In genomic region chr8:119269576-119269975, GRCm38 (mm10) we compare ENCODE assay signal across 24 mouse cellular contexts.
DNase-seq lines count a peak whose midpoint lies in the region; ATAC-seq and TF ChIP-seq lines count a peak whose summit lies in the region.
"Had no signal": no experiment of that assay in that cellular context is flagged by ENCODE, and none has a peak within 500 bp of the region (broad histone marks: within the 10 kb centered on the region; RNA-seq: fewer than 3 reads in every experiment).

No protein-coding gene starts in this region.

- H3K4me3 ChIP-seq in lung, embryonic 16.5 days (ENCODE audit: low read length) = no peak overlapping the region
- no peak overlapping the region for H3K4me3 ChIP-seq in lung, adult 2 months (replicated peaks; ENCODE audit: extremely low read depth, low read depth, low read length)
- no peak overlapping the region for H3K4me3 ChIP-seq in neural tube, embryonic 14.5 days (ENCODE audit: low read depth, low read length)
- no peak overlapping the region for H3K4me3 ChIP-seq in forebrain, embryonic 13.5 days
- H3K4me3 ChIP-seq: forebrain, embryonic 10.5 days; heart, adult 2 months; heart, embryonic 10.5 days; heart, embryonic 13.5 days had no signal

- H3K27me3 ChIP-seq in lung, embryonic 16.5 days (ENCODE audit: control insufficient read depth, insufficient read depth, low read depth, low read length) = no peaks in the 10 kb centered on the region
- H3K27me3 ChIP-seq in neural tube, embryonic 14.5 days (ENCODE audit: control insufficient read depth, insufficient read depth, low read length) = no peaks in the 10 kb centered on the region
- no peaks in the 10 kb centered on the region for H3K27me3 ChIP-seq in forebrain, embryonic 13.5 days
- H3K27me3 ChIP-seq: heart, embryonic 13.5 days had no signal

- WGBS in lung, embryonic 16.5 days = 43% methylated on average over 3 of the region's 3 CpGs
- 36% methylated on average over 3 of the region's 3 CpGs for WGBS in lung, adult 2 months
- 78% methylated on average over 3 of the region's 3 CpGs for WGBS in neural tube, embryonic 14.5 days
- 84% methylated on average over 3 of the region's 3 CpGs for WGBS in forebrain, embryonic 13.5 days

- DNase-seq in lung, adult 2 months = no peak
- no peak for DNase-seq in neural tube, embryonic 10.5 days (ENCODE audit: extremely low spot score, low spot score)
- peak; percentile 44 for DNase-seq in skeletal muscle tissue, adult 2 months (ENCODE audit: low read depth, low spot score)
- DNase-seq: adrenal gland, adult 8-10 months; adrenal gland, postnatal 25 days; cerebellum, adult 18-20 months; cerebellum, adult 9-10 months; cerebellum, postnatal 14 days; forebrain, postnatal 0 days; gastrocnemius, postnatal 36 days; heart, adult 2 months; heart, postnatal 14 days; heart, postnatal 4 days had no signal

- no peak overlapping the region for H3K4me2 ChIP-seq in lung, embryonic 16.5 days (ENCODE audit: low read depth, low read length)
- H3K4me2 ChIP-seq in neural tube, embryonic 14.5 days (ENCODE audit: low read depth, low read length) = no peak overlapping the region
- no peak overlapping the region for H3K4me2 ChIP-seq in forebrain, embryonic 13.5 days
- H3K4me2 ChIP-seq: heart, embryonic 13.5 days; hindbrain, embryonic 14.5 days had no signal

- no peaks in the 10 kb centered on the region for H3K9me3 ChIP-seq in lung, embryonic 16.5 days (ENCODE audit: control insufficient read depth, low read length)
- no peaks in the 10 kb centered on the region for H3K9me3 ChIP-seq in neural tube, embryonic 14.5 days (ENCODE audit: control insufficient read depth, low read length)
- H3K9me3 ChIP-seq in forebrain, embryonic 13.5 days (replicated peaks) = no peaks in the 10 kb centered on the region
- H3K9me3 ChIP-seq: forebrain, embryonic 10.5 days; heart, embryonic 10.5 days; heart, embryonic 13.5 days had no signal

- no peaks in the 10 kb centered on the region for H3K4me1 ChIP-seq in lung, embryonic 16.5 days (replicated peaks; ENCODE audit: control insufficient read depth, insufficient read depth, low read length)
- no peaks in the 10 kb centered on the region for H3K4me1 ChIP-seq in lung, adult 2 months (ENCODE audit: control insufficient read depth, insufficient read depth, low read length)
- H3K4me1 ChIP-seq in neural tube, embryonic 14.5 days (ENCODE audit: control insufficient read depth, insufficient read depth, low read length) = no peaks in the 10 kb centered on the region
- H3K4me1 ChIP-seq in forebrain, embryonic 13.5 days = no peaks in the 10 kb centered on the region
- H3K4me1 ChIP-seq: forebrain, embryonic 10.5 days; heart, embryonic 10.5 days; heart, embryonic 13.5 days had no signal

- H3K27ac ChIP-seq in lung, embryonic 16.5 days (ENCODE audit: low read length) = no peak overlapping the region
- H3K27ac ChIP-seq in neural tube, embryonic 14.5 days (ENCODE audit: low read depth, low read length) = peak overlapping the region; percentile 28; the same call in 1 of the 2 replicates
- H3K27ac ChIP-seq in forebrain, embryonic 13.5 days = no peak overlapping the region
- H3K27ac ChIP-seq: forebrain, embryonic 10.5 days; heart, adult 2 months; heart, embryonic 10.5 days; heart, embryonic 13.5 days; hindbrain, embryonic 14.5 days; hindbrain, postnatal 0 days had no signal

- H3K9ac ChIP-seq in lung, embryonic 16.5 days (ENCODE audit: low read length) = no peak overlapping the region
- no peak overlapping the region for H3K9ac ChIP-seq in neural tube, embryonic 14.5 days (replicated peaks; ENCODE audit: low read depth, low read length)
- no peak overlapping the region for H3K9ac ChIP-seq in forebrain, embryonic 13.5 days
- H3K9ac ChIP-seq: forebrain, postnatal 0 days; heart, embryonic 13.5 days; hindbrain, embryonic 14.5 days had no signal

- ATAC-seq in lung, embryonic 16.5 days (ENCODE audit: low read depth) = peak; percentile 26; the same call in 1 of the 2 replicates
- ATAC-seq in neural tube, embryonic 14.5 days (ENCODE audit: low read depth) = no peak
- ATAC-seq in forebrain, embryonic 13.5 days = no peak
- ATAC-seq: activated CD4-positive, CD25-positive, alpha-beta regulatory T cell, adult 4 months; forebrain, embryonic 14.5 days; forebrain, postnatal 0 days; hindbrain, postnatal 0 days; inflammation-experienced regulatory T-cells, adult 6 months had no signal

- no peak for TF ChIP-seq CTCF in lung, adult 2 months (IDR thresholded peaks at IDR 0.05; ENCODE audit: insufficient read depth, low read length)

- TF ChIP-seq POLR2A in lung, adult 2 months (IDR thresholded peaks at IDR 0.05; ENCODE audit: borderline replicate concordance, extremely low read depth, low read depth, low read length) = no peak

- no peaks in the 10 kb centered on the region for H3K36me3 ChIP-seq in lung, embryonic 16.5 days (ENCODE audit: control insufficient read depth, insufficient read depth, low read length)
- no peaks in the 10 kb centered on the region for H3K36me3 ChIP-seq in neural tube, embryonic 14.5 days (ENCODE audit: control insufficient read depth, insufficient read depth, low read length)
- H3K36me3 ChIP-seq in forebrain, embryonic 13.5 days (ENCODE audit: poor library complexity, severe bottlenecking) = no peaks in the 10 kb centered on the region
- H3K36me3 ChIP-seq: forebrain, embryonic 10.5 days; heart, embryonic 10.5 days; heart, embryonic 13.5 days had no signal
